Mouse (Mus musculus): ENCODE results near the gene Zfp977.
"Not testable (repeated sequence)": the region's sequence is repeated elsewhere in the genome, so short reads cannot be mapped to it uniquely, and the experiment has no call there.

Gene Zfp977

GRCm38 (mm10) chr7:42592413-42592812, at the start of gene Zfp977:
Gene Zfp977 (minus strand): TSS chr7:42592547.
- not testable (repeated sequence) for DNase-seq (ENCODE audit: low read depth in 2 of 2, low spot score in 2 of 2)

- not testable (repeated sequence) for DNase-seq (ENCODE audit: low read depth in 2 of 2, low spot score in 2 of 2)
Observed at GRCm38 (mm10) chr7:42631031-42631430, 38.7 kb upstream of the Zfp977 start.

GRCm38 (mm10) chr7:42595666-42596065, 3.3 kb upstream of the Zfp977 start:
- not testable (repeated sequence) for DNase-seq (ENCODE audit: low read depth in 2 of 2, low spot score in 2 of 2)

- not testable (repeated sequence) for DNase-seq (ENCODE audit: low read depth in 2 of 2, low spot score in 2 of 2)
Observed at GRCm38 (mm10) chr7:42591311-42591710, 1.0 kb downstream of the Zfp977 start.

GRCm38 (mm10) chr7:42578488-42578887, 13.9 kb downstream of the Zfp977 start, which contains the start of gene Gm21028:
Gene Gm21028 (minus strand): TSS chr7:42578588.
- DNase-seq (ENCODE audit: low read depth in 2 of 2, low spot score in 2 of 2): no peak

GRCm38 (mm10) chr7:42551766-42552165, 40.6 kb downstream of the Zfp977 start:
- no peak for DNase-seq (ENCODE audit: low read depth in 2 of 2, low spot score in 2 of 2)
